Mouse (Mus musculus): ENCODE measurements around the gene Fchsd2.

GRCm38 (mm10) chr7:101070406-101070805 is 22.3 kb upstream of the Fchsd2 start:
- TF ChIP-seq CTCF (IDR thresholded peaks at IDR 0.05; ENCODE audit: borderline replicate concordance, extremely low read depth, insufficient read depth, insufficient read length) (no peak), POLR2A (IDR thresholded peaks at IDR 0.05; ENCODE audit: borderline replicate concordance, extremely low read depth, insufficient read depth, insufficient read length, poor library complexity, severe bottlenecking) (no peak)

All from brain, embryonic 14.5 days (tissue).